Mouse (Mus musculus) hindbrain, embryonic 13.5 days (tissue): ENCODE measurements around the gene Zc3h18. TPM values are rescaled to one million over a fixed set of nuclear protein-coding genes. Genes with fewer than 3 reads are reported as not detected.

Source experiments
- ATAC-seq: fragments of 200-750 bp; cut with Nextera tagmentation; 2 replicates; pipeline ENCODE4 v1.8.0; 2017; ENCODE audit warnings: moderate TSS enrichment; ENCODE audit not compliant: low FRiP score
- H3K27ac ChIP-seq: fragments of 300-500 bp; sonication (generic); 2 replicates; pipeline ENCODE4 v1.5.1; 2015; ENCODE audit warnings: inconsistent platforms, mild to moderate bottlenecking, moderate library complexity
- H3K27me3 ChIP-seq: fragments of 300-500 bp; sonication (generic); 2 replicates; pipeline ENCODE4 v1.6.1; 2015; ENCODE audit warnings: mild to moderate bottlenecking, inconsistent platforms
- H3K36me3 ChIP-seq: fragments of 300-500 bp; sonication (generic); 2 replicates; pipeline ENCODE4 v1.6.1; 2015; ENCODE audit warnings: mild to moderate bottlenecking, inconsistent platforms
- H3K4me1 ChIP-seq: fragments of 300-500 bp; sonication (generic); replicated peaks from 2 replicates; pipeline ENCODE4 v1.6.1; 2015; ENCODE audit warnings: inconsistent platforms
- H3K4me2 ChIP-seq: fragments of 300-500 bp; sonication (generic); 2 replicates; pipeline ENCODE4 v1.6.1; 2015; ENCODE audit warnings: inconsistent platforms, mild to moderate bottlenecking, moderate library complexity
- H3K4me3 ChIP-seq: fragments of 300-500 bp; sonication (generic); 2 replicates; pipeline ENCODE4 v1.5.1; 2015; ENCODE audit warnings: mild to moderate bottlenecking, inconsistent platforms
- H3K9ac ChIP-seq: fragments of 300-500 bp; sonication (generic); 2 replicates; pipeline ENCODE4 v1.6.1; 2015; ENCODE audit warnings: mild to moderate bottlenecking, inconsistent platforms
- H3K9me3 ChIP-seq: fragments of 300-500 bp; sonication (generic); 2 replicates; pipeline ENCODE4 v1.6.1; 2016; ENCODE audit warnings: inconsistent platforms
- WGBS: fragments of 180-500 bp; shearing (Covaris S2); methylation state at CpG from one replicate; pipeline ENCODE4 v1.1.7; 2015; 5-methylcytosine and 5-hydroxymethylcytosine counted together
- polyA plus RNA-seq: library from polyadenylated mRNA; unstranded; fragments of >200 nt; fragmentation: Nextera tagmentation; extraction: Ambion mirVana; gene quantifications from 2 replicates; pipeline ENCODE4 v1.2.1, GENCODE M21; 2015

Gene Zc3h18
- polyA plus RNA-seq, 1 experiment from 2014 or later, result 38.5 TPM

DNA sequence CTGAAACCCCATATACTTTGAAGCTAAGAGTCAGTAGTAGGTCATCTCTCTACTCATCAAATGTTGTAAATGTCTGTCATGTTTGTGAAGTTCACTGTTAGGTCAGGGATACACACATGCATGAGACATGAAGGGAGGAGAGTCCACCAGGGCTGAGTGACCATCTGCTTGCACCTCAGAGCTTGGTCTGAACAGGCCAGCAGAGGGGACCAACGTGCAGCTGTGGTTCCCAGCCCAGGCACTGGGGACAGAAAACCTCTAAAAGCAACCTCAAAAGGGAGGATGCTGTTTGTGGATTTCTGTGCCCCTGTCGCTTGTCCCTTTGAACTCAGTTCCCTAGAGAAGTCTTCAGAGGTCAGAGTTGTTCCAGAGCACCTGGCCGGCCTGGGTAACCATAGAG, 68.8 kb downstream of the Zc3h18 start:
- H3K4me1 ChIP-seq, result peaks cover 41% of the 10 kb centered on the region
- no peak for ATAC-seq
- 61% methylated on average over 3 of the region's 3 CpGs for WGBS
- no peaks in the 10 kb centered on the region for H3K36me3 ChIP-seq
- 0 out of 2 replicates have a peak, but pooled peaks cover 3% of the 10 kb centered on the region for H3K27me3 ChIP-seq
- H3K4me3 ChIP-seq, result peak overlapping the region; percentile 71
- peak overlapping the region; percentile 89; the same call in 1 of the 2 replicates for H3K9ac ChIP-seq
- peak overlapping the region; percentile 98 for H3K27ac ChIP-seq
- no peaks in the 10 kb centered on the region for H3K9me3 ChIP-seq
- H3K4me2 ChIP-seq, result peak overlapping the region; percentile 95

DNA sequence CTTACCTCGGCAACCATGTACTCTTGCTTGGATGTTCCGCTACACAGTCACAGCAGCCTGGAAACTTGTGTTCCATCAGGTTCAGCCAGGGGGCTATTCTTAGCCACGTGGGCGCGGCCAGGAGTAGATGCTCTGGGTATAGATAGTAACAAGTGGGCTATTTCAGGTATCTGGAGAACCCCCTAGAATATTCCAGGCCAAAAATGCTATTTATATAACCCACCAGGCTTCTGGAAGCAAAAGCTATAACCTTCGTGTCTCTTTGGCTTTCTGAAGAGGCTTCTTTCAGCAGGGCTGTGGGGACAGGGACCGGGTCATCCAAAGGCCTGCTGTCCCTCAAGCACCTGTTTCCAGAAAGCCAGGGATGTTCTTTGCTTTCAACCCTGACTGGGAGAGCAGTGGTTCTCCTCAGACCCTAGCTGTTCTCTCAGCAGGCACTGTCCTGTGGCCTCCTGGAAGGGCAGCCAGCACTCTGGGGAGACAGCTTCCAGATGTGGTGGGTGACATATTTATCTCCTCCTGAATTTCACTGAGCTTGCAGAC, 74.8 kb downstream of the Zc3h18 start:
- Histone ChIP-seq H3K4me3 (no peak overlapping the region), H3K9ac (no peak overlapping the region), H3K27me3 (peaks cover 15% of the 10 kb centered on the region; the same call in 1 of the 2 replicates), H3K4me2 (no peak overlapping the region), H3K9me3 (no peaks in the 10 kb centered on the region), H3K36me3 (no peaks in the 10 kb centered on the region), H3K4me1 (peaks cover 4% of the 10 kb centered on the region; the same call in 1 of the 2 replicates), H3K27ac (no peak overlapping the region)
- ATAC-seq, result no peak
- WGBS, result 85% methylated on average over 7 of the region's 7 CpGs

GRCm38 (mm10) chr8:122452154-122452553, 75.7 kb downstream of the Zc3h18 start:
- Histone ChIP-seq H3K9ac (no peak overlapping the region), H3K9me3 (no peaks in the 10 kb centered on the region), H3K4me1 (no peaks in the 10 kb centered on the region), H3K27ac (no peak overlapping the region), H3K36me3 (no peaks in the 10 kb centered on the region), H3K27me3 (peaks cover 25% of the 10 kb centered on the region), H3K4me2 (no peak overlapping the region), H3K4me3 (no peak overlapping the region)
- no peak for ATAC-seq
- WGBS, result 89% methylated on average over 10 of the region's 10 CpGs

GRCm38 (mm10) chr8:122454409-122454808, 78.0 kb downstream of the Zc3h18 start:
- no peak for ATAC-seq
- Histone ChIP-seq H3K9me3 (no peaks in the 10 kb centered on the region), H3K4me1 (no peaks in the 10 kb centered on the region), H3K27me3 (peaks cover 46% of the 10 kb centered on the region), H3K27ac (no peak overlapping the region), H3K4me2 (no peak overlapping the region), H3K9ac (no peak overlapping the region), H3K36me3 (no peaks in the 10 kb centered on the region), H3K4me3 (no peak overlapping the region)
- WGBS, result 84% methylated on average over 6 of the region's 6 CpGs

GRCm38 (mm10) chr8:122457171-122457570, 80.8 kb downstream of the Zc3h18 start:
- 81% methylated on average over 11 of the region's 11 CpGs for WGBS

GRCm38 (mm10) chr8:122459218-122459900, 83.0 kb downstream of the Zc3h18 start:
- Histone ChIP-seq H3K4me1 (peaks cover 15% of the 10 kb centered on the region), H3K27me3 (peaks cover 90% of the 10 kb centered on the region), H3K4me3 (no peak overlapping the region), H3K4me2 (no peak overlapping the region), H3K36me3 (no peaks in the 10 kb centered on the region), H3K27ac (no peak overlapping the region), H3K9ac (no peak overlapping the region), H3K9me3 (no peaks in the 10 kb centered on the region)
- no peak for ATAC-seq
- WGBS, result 59% methylated on average over 6 of the region's 6 CpGs

More at GRCm38 (mm10) chr8:122457171-122457570, 80.8 kb downstream of the Zc3h18 start:
- no peak for ATAC-seq
- H3K27me3 ChIP-seq, result peaks cover 71% of the 10 kb centered on the region
- no peaks in the 10 kb centered on the region for H3K36me3 ChIP-seq
- H3K9ac ChIP-seq, result no peak overlapping the region
- no peaks in the 10 kb centered on the region for H3K9me3 ChIP-seq
- no peak overlapping the region for H3K27ac ChIP-seq
- peaks cover 15% of the 10 kb centered on the region for H3K4me1 ChIP-seq
- H3K4me3 ChIP-seq, result no peak overlapping the region
- H3K4me2 ChIP-seq, result no peak overlapping the region

GRCm38 (mm10) chr8:122459990-122460389, 83.6 kb downstream of the Zc3h18 start:
- peak overlapping the region; percentile 38 for H3K4me3 ChIP-seq
- H3K27ac ChIP-seq, result no peak overlapping the region
- WGBS, result 27% methylated on average over 7 of the region's 7 CpGs
- peak overlapping the region; percentile 70 for H3K4me2 ChIP-seq
- peak overlapping the region; percentile 63; the same call in 1 of the 2 replicates for H3K9ac ChIP-seq
- ATAC-seq, result no peak
- H3K4me1 ChIP-seq, result peaks cover 15% of the 10 kb centered on the region
- H3K36me3 ChIP-seq, result no peaks in the 10 kb centered on the region
- H3K9me3 ChIP-seq, result no peaks in the 10 kb centered on the region
- peaks cover 87% of the 10 kb centered on the region for H3K27me3 ChIP-seq

DNA sequence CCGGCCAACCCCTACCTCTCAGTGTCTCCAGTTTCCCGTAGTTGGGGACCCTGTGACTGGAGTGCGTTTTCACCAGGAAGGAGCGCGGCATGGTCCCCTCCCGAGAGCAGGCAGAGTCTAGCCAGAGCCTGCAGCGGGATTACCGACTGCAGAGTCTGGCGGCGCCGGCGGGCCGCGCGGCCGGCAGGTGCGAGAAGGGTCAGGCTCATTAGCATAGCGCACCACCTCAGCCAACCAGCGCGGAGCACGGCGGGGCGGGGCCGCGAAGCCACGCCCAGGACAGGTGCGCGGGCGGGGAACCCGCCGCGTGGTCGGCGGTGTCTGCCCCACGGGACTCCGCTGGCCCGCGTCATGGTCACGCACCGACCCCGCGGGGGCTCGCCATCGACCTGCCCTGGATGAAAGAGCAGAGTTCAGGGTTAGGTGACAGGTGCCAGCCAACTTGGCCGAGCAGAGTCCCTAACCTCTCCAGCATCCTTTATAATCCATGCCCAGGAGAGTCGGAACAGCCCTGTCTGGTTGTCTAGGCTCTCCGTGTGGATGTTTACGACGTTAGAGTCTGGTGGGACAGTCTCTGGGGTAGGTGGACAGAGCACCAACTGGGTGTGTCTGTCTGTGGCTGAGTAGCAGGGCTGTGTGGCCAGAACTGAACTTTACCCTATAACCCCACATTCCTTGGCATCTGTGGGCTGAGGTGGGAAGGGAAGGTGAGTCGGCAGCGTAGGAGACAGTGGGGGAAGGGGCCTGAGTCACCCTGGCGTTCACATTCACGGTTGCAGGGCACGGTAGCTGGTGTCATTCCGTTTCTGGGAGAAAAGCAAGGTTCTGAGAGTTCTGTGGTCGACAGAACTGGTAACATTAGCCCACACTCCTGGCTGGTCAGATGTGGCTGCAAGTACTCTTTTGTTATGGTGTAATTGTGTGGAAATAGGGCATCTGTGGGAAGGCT, 84.4 kb downstream of the Zc3h18 start, which contains the start of gene Snai3:
Gene Snai3, minus strand, starts transcription at position 210 of the 949 bp plus-strand sequence.
- peak within 1 kb of the TSS; percentile 63 for H3K9ac ChIP-seq
- H3K4me2 ChIP-seq, result peak within 1 kb of the TSS; percentile 70
- no peak within 1 kb of the TSS for H3K27ac ChIP-seq
- no peaks in the 10 kb centered on the region for H3K9me3 ChIP-seq
- peaks cover 84% of the 10 kb centered on the region for H3K27me3 ChIP-seq
- peaks cover 7% of the 10 kb centered on the region for H3K36me3 ChIP-seq
- H3K4me1 ChIP-seq, result peaks cover 15% of the 10 kb centered on the region
- 0 out of 2 replicates have a peak, but pooled peaks have one; percentile 49 for ATAC-seq
- peak within 1 kb of the TSS; percentile 38 for H3K4me3 ChIP-seq
- WGBS, result 3% methylated on average over 56 of the region's 56 CpGs

DNA sequence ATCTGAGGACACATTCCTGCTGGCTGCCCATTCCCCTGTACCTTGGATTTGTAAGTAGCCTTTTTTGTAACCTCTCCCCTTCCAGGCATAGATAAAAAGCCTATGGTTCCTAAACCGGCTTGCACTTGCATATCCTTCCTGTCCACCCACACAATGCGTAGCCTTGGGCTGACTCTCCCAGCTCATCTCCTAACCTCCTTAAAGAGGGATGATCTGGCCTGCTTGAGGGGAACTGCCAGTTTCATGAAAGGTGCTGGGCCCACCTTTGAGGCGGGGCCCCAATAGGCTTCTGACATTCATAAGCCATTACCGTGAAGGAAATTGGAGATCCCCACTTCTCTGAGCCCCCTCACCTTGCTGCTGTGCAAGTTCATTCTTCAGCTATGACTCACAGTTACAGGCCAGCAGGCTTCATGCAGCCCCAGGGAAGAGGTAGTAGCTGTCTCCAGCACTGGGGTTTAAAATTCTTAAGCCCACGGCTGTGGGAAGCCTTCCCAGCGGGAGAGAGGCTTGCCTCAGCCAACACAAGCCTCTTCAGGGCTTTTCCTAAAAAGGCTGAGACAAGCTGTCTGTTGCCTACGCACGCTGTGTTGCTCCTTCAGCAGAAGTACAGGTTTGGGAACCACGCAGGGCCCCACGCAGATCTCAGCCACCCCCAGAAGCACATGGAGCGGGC, 85.2 kb downstream of the Zc3h18 start:
- Histone ChIP-seq H3K27ac (no peak overlapping the region), H3K4me1 (peaks cover 15% of the 10 kb centered on the region), H3K4me2 (no peak overlapping the region), H3K27me3 (peaks cover 76% of the 10 kb centered on the region), H3K4me3 (no peak overlapping the region), H3K9ac (0 out of 2 replicates have a peak overlapping the region, but pooled peaks have one; percentile 63), H3K36me3 (peaks cover 14% of the 10 kb centered on the region), H3K9me3 (no peaks in the 10 kb centered on the region)
- WGBS, result 66% methylated on average over 11 of the region's 11 CpGs
- ATAC-seq, result no peak

DNA sequence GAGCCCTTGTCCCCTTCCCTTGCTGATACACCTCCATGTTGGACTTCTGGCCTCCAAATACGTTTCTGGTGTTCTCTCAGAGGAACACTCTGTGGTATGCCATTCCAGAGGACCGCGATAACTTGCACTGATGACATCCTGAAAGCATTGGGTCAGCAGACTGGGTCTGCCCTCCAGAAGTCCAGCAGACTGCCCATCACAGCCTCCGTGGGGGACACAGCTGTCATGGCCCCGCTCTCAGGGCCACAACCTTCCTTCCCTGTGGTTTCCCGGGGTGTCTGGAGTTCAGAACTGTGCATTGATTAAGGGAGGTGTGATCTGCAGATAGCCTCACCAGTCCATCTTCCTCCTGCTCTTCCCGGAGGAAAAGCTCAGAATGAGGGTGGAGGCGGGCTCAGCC, 86.1 kb downstream of the Zc3h18 start:
- no peak overlapping the region for H3K4me3 ChIP-seq

DNA sequence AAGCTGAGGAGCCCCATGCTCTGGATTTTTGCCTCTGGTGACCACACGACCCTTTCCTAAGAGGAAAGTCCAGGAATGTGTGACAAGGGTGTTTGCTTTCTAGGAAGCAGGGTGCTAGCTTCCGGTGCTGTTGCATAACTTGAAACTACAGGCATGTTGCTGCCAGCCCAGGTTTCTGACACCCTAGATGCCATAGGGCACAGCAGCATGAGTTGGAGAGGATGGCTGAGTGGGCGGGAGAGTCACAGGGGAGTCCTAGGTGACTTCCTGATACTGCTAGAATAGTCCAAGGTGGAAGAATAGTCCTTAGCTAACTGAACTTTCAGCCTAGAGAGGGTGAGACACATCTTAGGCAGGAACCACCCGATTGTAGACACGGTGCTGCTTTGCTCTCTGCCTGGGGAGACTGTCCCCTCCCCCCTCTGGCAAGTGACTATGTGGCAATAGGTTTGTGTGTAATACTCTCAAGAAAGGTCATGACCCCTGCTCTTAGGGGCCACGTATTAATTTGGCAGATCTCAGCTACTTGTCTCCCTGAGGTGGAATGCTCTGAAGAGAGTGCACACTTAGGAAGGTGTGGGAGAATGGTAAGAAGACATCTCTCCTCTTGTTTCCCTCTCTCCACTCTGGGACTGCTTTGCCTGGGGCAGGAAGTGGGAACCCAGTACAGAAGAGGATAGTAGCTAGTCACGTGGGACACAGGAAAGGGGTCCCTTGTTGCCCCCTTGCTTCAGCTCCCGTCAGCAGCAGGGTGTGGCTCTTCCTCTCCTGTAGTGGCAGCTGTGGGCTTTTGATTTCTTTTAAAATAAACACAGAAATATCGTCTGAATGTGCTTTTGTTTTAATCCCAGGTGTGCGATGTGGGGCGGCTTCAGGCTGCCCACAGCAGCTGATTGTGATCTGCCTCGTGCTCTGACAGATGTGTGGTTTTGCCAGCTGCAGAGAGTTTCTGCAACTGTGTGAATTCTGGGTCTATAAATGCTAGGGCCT, 87.5 kb downstream of the Zc3h18 start:
- Histone ChIP-seq H3K4me2 (no peak overlapping the region), H3K27me3 (peaks cover 54% of the 10 kb centered on the region), H3K9ac (no peak overlapping the region), H3K4me3 (no peak overlapping the region), H3K4me1 (peaks cover 15% of the 10 kb centered on the region), H3K9me3 (no peaks in the 10 kb centered on the region), H3K27ac (no peak overlapping the region), H3K36me3 (peaks cover 37% of the 10 kb centered on the region)
- 67% methylated on average over 12 of the region's 12 CpGs for WGBS
- no peak for ATAC-seq

More for the DNA sequence above, 86.1 kb downstream of the Zc3h18 start:
- Histone ChIP-seq H3K27ac (no peak overlapping the region), H3K27me3 (peaks cover 67% of the 10 kb centered on the region), H3K4me2 (no peak overlapping the region), H3K9ac (no peak overlapping the region), H3K36me3 (peaks cover 23% of the 10 kb centered on the region), H3K9me3 (no peaks in the 10 kb centered on the region), H3K4me1 (peaks cover 15% of the 10 kb centered on the region)
- no peak for ATAC-seq
- WGBS, result 77% methylated on average over 8 of the region's 8 CpGs
